In the genomic region with DNA sequence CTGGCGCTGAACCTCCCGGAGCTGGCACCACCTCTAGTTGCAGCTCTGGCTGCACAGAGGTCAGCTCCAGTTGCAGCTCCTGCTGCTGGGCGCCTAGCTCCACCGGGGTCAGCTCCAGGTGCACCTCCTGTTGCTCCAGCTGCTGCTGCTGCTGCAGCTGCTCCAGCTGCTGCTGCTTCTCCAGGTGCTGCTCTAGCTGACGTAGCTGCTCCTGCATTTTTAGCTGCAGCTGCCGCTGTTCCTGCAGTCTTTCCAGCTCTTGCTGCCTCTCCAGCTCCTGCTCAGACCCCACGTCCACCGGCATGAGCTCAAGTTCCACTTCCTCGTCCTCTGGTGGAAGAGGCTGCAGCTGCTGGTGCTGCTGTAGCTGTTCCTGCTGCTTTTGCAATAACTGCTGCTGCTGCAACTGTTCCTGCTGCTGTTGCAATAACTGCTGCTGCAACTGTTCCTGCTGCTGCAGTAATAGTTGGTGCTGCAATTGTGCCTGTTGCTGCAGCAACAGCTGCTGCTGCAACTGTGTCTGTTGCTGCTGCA, we compare ENCODE assay signal across 9 mouse cellular contexts. TPM values are rescaled to one million over a fixed set of nuclear protein-coding genes. Genes with fewer than 3 reads are reported as not detected.
A peak's percentile ranks its signal among the peaks of the same experiment; 100 is the strongest.
DNase-seq lines count a peak whose midpoint lies in the region; ATAC-seq lines count a peak whose summit lies in the region.
"Had no signal": no experiment of that assay in that cellular context is flagged by ENCODE, and none has a peak within 500 bp of the region (broad histone marks: within the 10 kb centered on the region; RNA-seq: fewer than 3 reads in every experiment).

No protein-coding gene starts in this region.

- H3K4me2 ChIP-seq in heart, embryonic 13.5 days = peak overlapping the region; percentile 72
- H3K4me2 ChIP-seq in intestine, embryonic 14.5 days (ENCODE audit: low read length) = peak overlapping the region; percentile 48
- H3K4me2 ChIP-seq in midbrain, embryonic 12.5 days (replicated peaks) = peak overlapping the region; percentile 54

- intact Hi-C loops in heart, postnatal 14 days (cut with DNase I) = no loop called here
- intact Hi-C loops in left cerebral cortex, postnatal 14 days (cut with DNase I) = no loop called here

- H3K9ac ChIP-seq in heart, embryonic 13.5 days = peak overlapping the region; percentile 67
- no peak overlapping the region for H3K9ac ChIP-seq in intestine, embryonic 14.5 days (ENCODE audit: low read length)
- no peak overlapping the region for H3K9ac ChIP-seq in midbrain, embryonic 12.5 days (replicated peaks)

- H3K27me3 ChIP-seq in heart, embryonic 13.5 days (replicated peaks) = peaks cover 98% of the 10 kb centered on the region
- H3K27me3 ChIP-seq in embryonic facial prominence, embryonic 10.5 days (replicated peaks; ENCODE audit: low read depth, poor library complexity, severe bottlenecking) = peaks cover 95% of the 10 kb centered on the region
- peaks cover 78% of the 10 kb centered on the region for H3K27me3 ChIP-seq in intestine, embryonic 14.5 days (replicated peaks; ENCODE audit: control insufficient read depth, insufficient read depth, low read length)
- peaks cover 91% of the 10 kb centered on the region for H3K27me3 ChIP-seq in midbrain, embryonic 12.5 days

- H3K36me3 ChIP-seq in heart, embryonic 13.5 days = no peaks in the 10 kb centered on the region
- no peaks in the 10 kb centered on the region for H3K36me3 ChIP-seq in embryonic facial prominence, embryonic 10.5 days (replicated peaks)
- no peaks in the 10 kb centered on the region for H3K36me3 ChIP-seq in intestine, embryonic 14.5 days (ENCODE audit: control insufficient read depth, insufficient read depth, low read length)
- no peaks in the 10 kb centered on the region for H3K36me3 ChIP-seq in midbrain, embryonic 12.5 days

- H3K9me3 ChIP-seq in heart, embryonic 13.5 days = no peaks in the 10 kb centered on the region; the same call in 1 of the 2 replicates
- H3K9me3 ChIP-seq in embryonic facial prominence, embryonic 10.5 days = no peaks in the 10 kb centered on the region
- no peaks in the 10 kb centered on the region for H3K9me3 ChIP-seq in intestine, embryonic 14.5 days (ENCODE audit: control insufficient read depth, low read length)
- no peaks in the 10 kb centered on the region for H3K9me3 ChIP-seq in midbrain, embryonic 12.5 days

- WGBS in heart, embryonic 13.5 days = 16% methylated on average over 9 of the region's 9 CpGs
- WGBS in embryonic facial prominence, embryonic 10.5 days = 11% methylated on average over 9 of the region's 9 CpGs
- 11% methylated on average over 9 of the region's 9 CpGs for WGBS in intestine, embryonic 14.5 days
- WGBS in midbrain, embryonic 12.5 days = 9% methylated on average over 9 of the region's 9 CpGs

- DNase-seq in heart, postnatal 14 days = no peak
- no peak for DNase-seq in embryonic facial prominence, embryonic 10.5 days (ENCODE audit: low spot score)
- no peak for DNase-seq in intestine, embryonic 14.5 days (ENCODE audit: low spot score)
- DNase-seq in ovary, postnatal 10 days (ENCODE audit: low spot score) = no peak
- DNase-seq in spleen, postnatal 4 days (ENCODE audit: low spot score in 2 of 2) = no peak
- DNase-seq in left cerebral cortex, postnatal 14 days (ENCODE audit: low spot score in 2 of 2) = no peak

- H3K4me1 ChIP-seq in heart, embryonic 13.5 days = peaks cover 19% of the 10 kb centered on the region
- H3K4me1 ChIP-seq in embryonic facial prominence, embryonic 10.5 days = peaks cover 25% of the 10 kb centered on the region
- H3K4me1 ChIP-seq in intestine, embryonic 14.5 days (replicated peaks; ENCODE audit: control insufficient read depth, insufficient read depth, low read length) = no peaks in the 10 kb centered on the region
- H3K4me1 ChIP-seq in midbrain, embryonic 12.5 days = peaks cover 17% of the 10 kb centered on the region

- ATAC-seq in heart, embryonic 13.5 days (ENCODE audit: extremely low read depth, insufficient number of reproducible peaks, low FRiP score, low TSS enrichment) = no peak
- no peak for ATAC-seq in intestine, embryonic 14.5 days (replicated peaks; ENCODE audit: low FRiP score, low TSS enrichment, low read depth)
- ATAC-seq in midbrain, embryonic 12.5 days (ENCODE audit: low FRiP score, low read depth) = no peak

- H3K4me3 ChIP-seq in heart, embryonic 13.5 days = peak overlapping the region; percentile 49
- peak overlapping the region; percentile 54 for H3K4me3 ChIP-seq in embryonic facial prominence, embryonic 10.5 days
- H3K4me3 ChIP-seq in intestine, embryonic 14.5 days (ENCODE audit: low read depth, low read length) = peak overlapping the region; percentile 25
- peak overlapping the region; percentile 32 for H3K4me3 ChIP-seq in midbrain, embryonic 12.5 days

- no peak overlapping the region for H3K27ac ChIP-seq in heart, embryonic 13.5 days (replicated peaks)
- no peak overlapping the region for H3K27ac ChIP-seq in embryonic facial prominence, embryonic 10.5 days (replicated peaks)
- no peak overlapping the region for H3K27ac ChIP-seq in intestine, embryonic 14.5 days (ENCODE audit: low read depth)
- no peak overlapping the region for H3K27ac ChIP-seq in midbrain, embryonic 12.5 days (replicated peaks)

RNA-seq across cellular contexts. Expression of a gene that starts 5.0 kb away (rescaled TPM):
- 0.05 TPM in 1 of 2 replicates, not detected in the other for polyA plus RNA-seq in heart, embryonic 13.5 days (2015; fragmentation: Nextera tagmentation; extraction: Ambion mirVana)
- under 1 TPM; 0.32 to 0.38 TPM for total RNA-seq in heart, postnatal 14 days (2021)
- not detected in 2 replicates for polyA plus RNA-seq in embryonic facial prominence, embryonic 10.5 days (2016; fragmentation: Nextera tagmentation; extraction: Ambion mirVana)
- not detected in 2 replicates for polyA plus RNA-seq in intestine, embryonic 14.5 days (2014; fragmentation: Nextera tagmentation; extraction: Ambion mirVana)
- 0.08 TPM in 1 of 2 replicates, not detected in the other for polyA plus RNA-seq in midbrain, embryonic 12.5 days (2016; fragmentation: Nextera tagmentation; extraction: Ambion mirVana)
- 1 to 10 TPM; 7.8 to 8.3 TPM for total RNA-seq in left cerebral cortex, postnatal 14 days (2021)
- total RNA-seq: gastrocnemius, adult 18-20 months had no signal

RNA-seq across cellular contexts. Expression of a gene that starts 18.6 kb away (rescaled TPM):
- polyA plus RNA-seq in heart, embryonic 13.5 days (2015; fragmentation: Nextera tagmentation; extraction: Ambion mirVana) = 1.5 and 1.8 TPM in 2 replicates
- total RNA-seq in heart, postnatal 14 days (2021) = 1 to 10 TPM; 4.0 to 5.5 TPM
- polyA plus RNA-seq in embryonic facial prominence, embryonic 10.5 days (2016; fragmentation: Nextera tagmentation; extraction: Ambion mirVana) = 3.1 and 3.5 TPM in 2 replicates
- 1.2 and 2.0 TPM in 2 replicates for polyA plus RNA-seq in intestine, embryonic 14.5 days (2014; fragmentation: Nextera tagmentation; extraction: Ambion mirVana)
- 17.9 and 18.4 TPM in 2 replicates for polyA plus RNA-seq in midbrain, embryonic 12.5 days (2016; fragmentation: Nextera tagmentation; extraction: Ambion mirVana)
- total RNA-seq in left cerebral cortex, postnatal 14 days (2021) = 10 to 100 TPM; 20.1 to 20.5 TPM

RNA-seq across cellular contexts. Expression of a gene that starts 26.7 kb away (rescaled TPM):
- 22.6 and 22.7 TPM in 2 replicates for polyA plus RNA-seq in heart, embryonic 13.5 days (2015; fragmentation: Nextera tagmentation; extraction: Ambion mirVana)
- total RNA-seq in heart, postnatal 14 days (2021) = 10 to 100 TPM; 15.2 to 16.6 TPM
- 62.1 and 65.4 TPM in 2 replicates for polyA plus RNA-seq in embryonic facial prominence, embryonic 10.5 days (2016; fragmentation: Nextera tagmentation; extraction: Ambion mirVana)
- 35.7 and 37.5 TPM in 2 replicates for polyA plus RNA-seq in intestine, embryonic 14.5 days (2014; fragmentation: Nextera tagmentation; extraction: Ambion mirVana)
- polyA plus RNA-seq in midbrain, embryonic 12.5 days (2016; fragmentation: Nextera tagmentation; extraction: Ambion mirVana) = 54.1 and 55.5 TPM in 2 replicates
- 10 to 100 TPM; 22.2 to 22.3 TPM for total RNA-seq in left cerebral cortex, postnatal 14 days (2021)

RNA-seq across cellular contexts. Expression of a gene that starts 40.6 kb away (rescaled TPM):
- 50.5 and 57.1 TPM in 2 replicates for polyA plus RNA-seq in heart, embryonic 13.5 days (2015; fragmentation: Nextera tagmentation; extraction: Ambion mirVana)
- 10 to 100 TPM; 31.6 to 33.0 TPM for total RNA-seq in heart, postnatal 14 days (2021)
- polyA plus RNA-seq in embryonic facial prominence, embryonic 10.5 days (2016; fragmentation: Nextera tagmentation; extraction: Ambion mirVana) = 71.0 and 77.2 TPM in 2 replicates
- 73.5 and 78.4 TPM in 2 replicates for polyA plus RNA-seq in intestine, embryonic 14.5 days (2014; fragmentation: Nextera tagmentation; extraction: Ambion mirVana)
- polyA plus RNA-seq in midbrain, embryonic 12.5 days (2016; fragmentation: Nextera tagmentation; extraction: Ambion mirVana) = 77.9 and 83.9 TPM in 2 replicates
- total RNA-seq in left cerebral cortex, postnatal 14 days (2021) = 10 to 100 TPM; 35.8 to 37.4 TPM

RNA-seq across cellular contexts. Expression of a gene that starts 53.5 kb away (rescaled TPM):
- 7.0 and 7.9 TPM in 2 replicates for polyA plus RNA-seq in heart, embryonic 13.5 days (2015; fragmentation: Nextera tagmentation; extraction: Ambion mirVana)
- 10 to 100 TPM; 11.3 to 11.8 TPM for total RNA-seq in heart, postnatal 14 days (2021)
- polyA plus RNA-seq in embryonic facial prominence, embryonic 10.5 days (2016; fragmentation: Nextera tagmentation; extraction: Ambion mirVana) = 21.7 and 22.7 TPM in 2 replicates
- polyA plus RNA-seq in intestine, embryonic 14.5 days (2014; fragmentation: Nextera tagmentation; extraction: Ambion mirVana) = 14.0 and 16.6 TPM in 2 replicates
- polyA plus RNA-seq in midbrain, embryonic 12.5 days (2016; fragmentation: Nextera tagmentation; extraction: Ambion mirVana) = 28.2 and 29.0 TPM in 2 replicates
- total RNA-seq in left cerebral cortex, postnatal 14 days (2021) = 10 to 100 TPM; 24.6 to 28.2 TPM
